Mouse (Mus musculus) cerebellum, postnatal 14 days (tissue): ENCODE data around the gene Pex7.

ENCODE experiments used
- DNase-seq, 2 experiments: peaks; one replicate each; pipeline ENCODE4 v3.0.0; 2021; ENCODE audit warnings: mixed read lengths in 2 of 2

Gene Pex7

GRCm38 (mm10) chr10:19907246-19907804, at the start of gene Pex7:
Gene Pex7, minus strand, starts transcription at chr10:19907689.
- DNase-seq: peak; percentile 95 to 96

GRCm38 (mm10) chr10:19956745-19957144, 49.3 kb upstream of the Pex7 start:
- DNase-seq: no peak

- no peak for DNase-seq
These were observed 48.3 kb upstream of the Pex7 start for GRCm38 (mm10) chr10:19955817-19956216.

- DNase-seq: no peak
These were observed 47.1 kb upstream of the Pex7 start for GRCm38 (mm10) chr10:19954572-19954971.

- no peak for DNase-seq
These were observed 45.7 kb upstream of the Pex7 start for GRCm38 (mm10) chr10:19953032-19953761.

- DNase-seq: no peak
These were observed 41.6 kb upstream of the Pex7 start for GRCm38 (mm10) chr10:19949106-19949505.

- no peak for DNase-seq
These were observed 40.9 kb upstream of the Pex7 start for GRCm38 (mm10) chr10:19948381-19948780.

- DNase-seq: no peak
These were observed 40.4 kb upstream of the Pex7 start for GRCm38 (mm10) chr10:19947901-19948300.

- no peak for DNase-seq
These were observed 40.0 kb upstream of the Pex7 start for GRCm38 (mm10) chr10:19947441-19947840.

GRCm38 (mm10) chr10:19946644-19947043, 39.2 kb upstream of the Pex7 start:
- DNase-seq: peak in 1 of 2 experiments; percentile 42

- no peak for DNase-seq
These were observed 38.2 kb upstream of the Pex7 start for GRCm38 (mm10) chr10:19945651-19946050.

GRCm38 (mm10) chr10:19942621-19943020, 35.1 kb upstream of the Pex7 start:
- no peak for DNase-seq

GRCm38 (mm10) chr10:19941914-19942313, 34.4 kb upstream of the Pex7 start:
- DNase-seq: no peak

- DNase-seq: no peak
These were observed 33.6 kb upstream of the Pex7 start for GRCm38 (mm10) chr10:19941063-19941462.

GRCm38 (mm10) chr10:19940626-19941025, 33.1 kb upstream of the Pex7 start:
- DNase-seq: no peak

- DNase-seq: no peak
These were observed 32.6 kb upstream of the Pex7 start for GRCm38 (mm10) chr10:19940127-19940526.

GRCm38 (mm10) chr10:19939282-19939705, 31.8 kb upstream of the Pex7 start:
- DNase-seq: no peak

- no peak for DNase-seq
These were observed 31.2 kb upstream of the Pex7 start for GRCm38 (mm10) chr10:19938738-19939137.

GRCm38 (mm10) chr10:19936961-19937708, 29.6 kb upstream of the Pex7 start:
- no peak for DNase-seq

GRCm38 (mm10) chr10:19935821-19936367, 28.4 kb upstream of the Pex7 start:
- no peak for DNase-seq

GRCm38 (mm10) chr10:19935295-19935623, 27.8 kb upstream of the Pex7 start:
- peak in 1 of 2 experiments; percentile 38 for DNase-seq

GRCm38 (mm10) chr10:19934384-19935294, 27.1 kb upstream of the Pex7 start, which contains the start of gene Map3k5:
Gene Map3k5, plus strand, starts transcription at chr10:19934472.
- peak; percentile 76 to 78 for DNase-seq
